Mouse (Mus musculus) heart, embryonic 11.5 days (tissue): ENCODE data around the gene Scyl1. TPM values are rescaled to one million over a fixed set of nuclear protein-coding genes. Genes with fewer than 3 reads are reported as not detected.

Experiments used
- ATAC-seq: fragments of 200-750 bp; cut with Nextera tagmentation; replicated peaks from 2 replicates; pipeline ENCODE4 v1.8.0; 2017; ENCODE audit warnings: moderate library complexity; ENCODE audit not compliant: insufficient number of reproducible peaks, low FRiP score, low TSS enrichment
- H3K27ac ChIP-seq: fragments of 300-500 bp; sonication (generic); 2 replicates; pipeline ENCODE4 v1.5.1; 2014; ENCODE audit warnings: mild to moderate bottlenecking, low read depth, low read length
- H3K27me3 ChIP-seq: fragments of 300-500 bp; sonication (generic); 2 replicates; pipeline ENCODE4 v1.6.1; 2014; ENCODE audit warnings: mild to moderate bottlenecking, low read length, mixed read lengths; ENCODE audit not compliant: control insufficient read depth, insufficient read depth
- H3K36me3 ChIP-seq: fragments of 300-500 bp; sonication (generic); 2 replicates; pipeline ENCODE4 v1.6.1; 2014; ENCODE audit warnings: mild to moderate bottlenecking, low read length, moderate library complexity, mixed read lengths; ENCODE audit not compliant: control insufficient read depth, insufficient read depth
- H3K4me1 ChIP-seq: fragments of 300-500 bp; sonication (generic); 2 replicates; pipeline ENCODE4 v1.6.1; 2014; ENCODE audit warnings: low read length; ENCODE audit not compliant: control insufficient read depth, insufficient read depth
- H3K4me2 ChIP-seq: fragments of 300-500 bp; sonication (generic); 2 replicates; pipeline ENCODE4 v1.6.1; 2014; ENCODE audit warnings: mild to moderate bottlenecking, moderate library complexity
- H3K4me3 ChIP-seq: fragments of 300-500 bp; sonication (generic); 2 replicates; pipeline ENCODE4 v1.5.1; 2014; ENCODE audit warnings: low read depth, low read length
- H3K9ac ChIP-seq: fragments of 300-500 bp; sonication (generic); 2 replicates; pipeline ENCODE4 v1.6.1; 2014; ENCODE audit warnings: mild to moderate bottlenecking, low read depth, low read length, moderate library complexity
- H3K9me3 ChIP-seq: fragments of 300-500 bp; sonication (generic); replicated peaks from 2 replicates; pipeline ENCODE4 v1.6.1; 2016; ENCODE audit warnings: low read length; ENCODE audit not compliant: control insufficient read depth
- WGBS: fragments of 180-500 bp; shearing (Covaris S2); extraction: QIAGEN DNeasy Blood & Tissue Kit; methylation state at CpG from one replicate; pipeline ENCODE4 v1.1.7; 2014; ENCODE audit not compliant: insufficient replicate concordance; 5-methylcytosine and 5-hydroxymethylcytosine counted together
- polyA plus RNA-seq: library from polyadenylated mRNA; unstranded; fragments of >200 nt; fragmentation: Nextera tagmentation; extraction: Ambion mirVana; gene quantifications from 2 replicates; pipeline ENCODE4 v1.2.1, GENCODE M21; 2014

Gene Scyl1
- polyA plus RNA-seq, 1 experiment from 2014 or later = 59.4 TPM

GRCm38 (mm10) chr19:5713255-5713654, 58.0 kb downstream of the Scyl1 start:
- H3K27ac ChIP-seq = no peak overlapping the region
- ATAC-seq = no peak
- no peak overlapping the region for H3K9ac ChIP-seq
- no peak overlapping the region; the same call in 1 of the 2 replicates for H3K4me2 ChIP-seq
- peaks cover 15% of the 10 kb centered on the region for H3K4me1 ChIP-seq
- H3K27me3 ChIP-seq = no peaks in the 10 kb centered on the region
- peaks cover 29% of the 10 kb centered on the region for H3K36me3 ChIP-seq
- no peak overlapping the region for H3K4me3 ChIP-seq
- no peaks in the 10 kb centered on the region for H3K9me3 ChIP-seq
- WGBS = 66% methylated on average over 5 of the region's 5 CpGs

GRCm38 (mm10) chr19:5711907-5712460, 59.2 kb downstream of the Scyl1 start:
- no peak overlapping the region for H3K4me3 ChIP-seq
- no peak overlapping the region for H3K27ac ChIP-seq
- H3K36me3 ChIP-seq = peaks cover 34% of the 10 kb centered on the region
- no peaks in the 10 kb centered on the region for H3K9me3 ChIP-seq
- peaks cover 13% of the 10 kb centered on the region for H3K4me1 ChIP-seq
- ATAC-seq = no peak
- H3K9ac ChIP-seq = no peak overlapping the region
- H3K4me2 ChIP-seq = no peak overlapping the region
- H3K27me3 ChIP-seq = no peaks in the 10 kb centered on the region
- WGBS = 89% methylated on average over 14 of the region's 14 CpGs

GRCm38 (mm10) chr19:5711218-5711617, 60.0 kb downstream of the Scyl1 start:
- Histone ChIP-seq H3K27me3 (no peaks in the 10 kb centered on the region), H3K9ac (no peak overlapping the region), H3K4me3 (no peak overlapping the region), H3K36me3 (peaks cover 34% of the 10 kb centered on the region), H3K9me3 (no peaks in the 10 kb centered on the region), H3K4me1 (peaks cover 11% of the 10 kb centered on the region), H3K4me2 (no peak overlapping the region), H3K27ac (no peak overlapping the region)
- WGBS = 27% methylated on average over 3 of the region's 3 CpGs
- ATAC-seq = no peak

- no peaks in the 10 kb centered on the region for H3K27me3 ChIP-seq
- no peak overlapping the region for H3K9ac ChIP-seq
- ATAC-seq = no peak
- no peak overlapping the region for H3K4me3 ChIP-seq
- peaks cover 34% of the 10 kb centered on the region for H3K36me3 ChIP-seq
- no peak overlapping the region for H3K27ac ChIP-seq
- H3K9me3 ChIP-seq = no peaks in the 10 kb centered on the region
- peaks cover 6% of the 10 kb centered on the region for H3K4me1 ChIP-seq
- 76% methylated on average over 8 of the region's 8 CpGs for WGBS
- H3K4me2 ChIP-seq = no peak overlapping the region
Observed at GRCm38 (mm10) chr19:5710581-5710980, 60.6 kb downstream of the Scyl1 start.

- Histone ChIP-seq H3K4me3 (no peak overlapping the region), H3K4me2 (no peak overlapping the region), H3K9me3 (no peaks in the 10 kb centered on the region), H3K4me1 (peaks cover 9% of the 10 kb centered on the region), H3K27me3 (no peaks in the 10 kb centered on the region), H3K36me3 (peaks cover 34% of the 10 kb centered on the region), H3K27ac (no peak overlapping the region), H3K9ac (no peak overlapping the region)
- no peak for ATAC-seq
- 92% methylated on average over 6 of the region's 6 CpGs for WGBS
Observed at GRCm38 (mm10) chr19:5710068-5710467, 61.2 kb downstream of the Scyl1 start.

Other genes with a start within 250 kb of the Scyl1 start
- gene Ovol1, start 210.8 kb downstream of the Scyl1 start, polyA plus RNA-seq = 0.29 TPM in 1 of 2 replicates, not detected in the other
- 1.8 and 2.3 TPM in 2 replicates for gene Ap5b1, start 203.4 kb downstream of the Scyl1 start, polyA plus RNA-seq
- gene Rnaseh2c, start 169.5 kb downstream of the Scyl1 start, polyA plus RNA-seq = 97.1 and 106 TPM in 2 replicates
- 20.9 and 23.4 TPM in 2 replicates for gene Kat5, start 161.2 kb downstream of the Scyl1 start, polyA plus RNA-seq
- 35.7 and 36.2 TPM in 2 replicates for gene Rela, start 133.9 kb downstream of the Scyl1 start, polyA plus RNA-seq
- gene Sipa1, start 107.7 kb downstream of the Scyl1 start, polyA plus RNA-seq = 15.8 and 18.8 TPM in 2 replicates
- 16.9 and 21.0 TPM in 2 replicates for gene Map3k11, start 82.7 kb downstream of the Scyl1 start, polyA plus RNA-seq
- gene Pcnx3, start 82.5 kb downstream of the Scyl1 start, polyA plus RNA-seq = 21.3 and 21.5 TPM in 2 replicates
- not detected in 2 replicates for gene Kcnk7, start 67.1 kb downstream of the Scyl1 start, polyA plus RNA-seq
- gene Ehbp1l1, start 45.1 kb downstream of the Scyl1 start, polyA plus RNA-seq = 54.8 and 68.0 TPM in 2 replicates
- gene Fam89b, start 41.8 kb downstream of the Scyl1 start, polyA plus RNA-seq = 75.5 and 81.6 TPM in 2 replicates
- 9.3 and 9.8 TPM in 2 replicates for gene Ltbp3, start 30.5 kb downstream of the Scyl1 start, polyA plus RNA-seq
- gene Frmd8, start 103.9 kb upstream of the Scyl1 start, polyA plus RNA-seq = 15.4 and 19.3 TPM in 2 replicates
- 2.1 and 2.3 TPM in 2 replicates for gene Slc25a45, start 106.4 kb upstream of the Scyl1 start, polyA plus RNA-seq
- 1.5 and 2.6 TPM in 2 replicates for gene Tigd3, start 122.7 kb upstream of the Scyl1 start, polyA plus RNA-seq
- 105 and 119 TPM in 2 replicates for gene Dpf2, start 141.6 kb upstream of the Scyl1 start, polyA plus RNA-seq
- 6.3 and 7.6 TPM in 2 replicates for gene Cdc42ep2, start 153.4 kb upstream of the Scyl1 start, polyA plus RNA-seq
- 58.9 and 59.2 TPM in 2 replicates for gene Pola2, start 192.8 kb upstream of the Scyl1 start, polyA plus RNA-seq
- gene Slc22a20, start 214.7 kb upstream of the Scyl1 start, polyA plus RNA-seq = not detected in 2 replicates
- gene Capn1, start 244.5 kb upstream of the Scyl1 start, polyA plus RNA-seq = 7.7 and 8.5 TPM in 2 replicates